Mouse (Mus musculus) liver, adult 2 months (tissue): ENCODE results near the gene Fam178b.

Source experiments
- CTCF ChIP-seq: fragments of 200-500 bp; IDR thresholded peaks from 2 replicates; pipeline ENCODE4 v1.5.1; 2011; ENCODE audit warnings: low read depth, low read length, control low read depth
- POLR2A ChIP-seq: fragments of 200-500 bp; IDR thresholded peaks from 2 replicates; pipeline ENCODE4 v1.6.1; 2011; ENCODE audit warnings: low read length, control low read depth; ENCODE audit not compliant: insufficient read depth; ENCODE audit errors: extremely low read depth

DNA sequence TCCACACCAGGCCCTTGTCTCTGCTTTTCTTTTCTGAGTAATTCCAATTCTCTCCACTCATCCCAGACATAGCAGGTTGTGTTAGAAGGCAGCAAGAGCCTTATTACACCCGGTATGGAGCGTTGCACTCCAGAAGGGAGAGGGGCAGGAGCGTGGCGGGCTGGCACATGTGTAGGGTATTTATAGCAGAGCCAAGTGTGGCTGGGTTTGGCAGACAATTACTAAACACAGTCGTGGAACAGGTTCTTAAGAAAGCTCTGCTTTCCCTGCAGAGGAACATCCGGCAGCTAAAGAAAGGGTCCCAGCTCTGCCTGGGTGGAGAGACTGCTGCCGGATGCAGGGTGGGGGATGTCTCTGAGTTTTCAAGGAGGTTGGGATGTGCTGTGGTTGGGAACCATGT lies 76.0 kb downstream of the Fam178b start:
- no peak for TF ChIP-seq CTCF
- TF ChIP-seq POLR2A: no peak
